Mouse (Mus musculus) layer of hippocampus, postnatal 25 days (tissue): ENCODE results near the gene Zfyve21. TPM values are rescaled to one million over a fixed set of nuclear protein-coding genes. Genes with fewer than 3 reads are reported as not detected.

ENCODE experiments used
- total RNA-seq, 2 experiments: library from RNA; stranded (reverse); gene quantifications; 2 replicates each; pipeline ENCODE4 v1.2.3; 2021

The Zfyve21 gene
- total RNA-seq, 2 experiments from 2014 or later: 21.6 to 21.7 TPM

Other genes with a start within 250 kb of the Zfyve21 start
- gene Mark3, start 239.6 kb upstream of the Zfyve21 start, total RNA-seq: 100 to 1,000 TPM; 103 to 116 TPM
- 1,000 to 10,000 TPM; 1,260 to 1,351 TPM for gene Ckb, start 141.8 kb upstream of the Zfyve21 start, total RNA-seq
- gene Trmt61a, start 136.1 kb upstream of the Zfyve21 start, total RNA-seq: 10 to 100 TPM; 17.1 to 19.7 TPM
- gene Bag5, start 100.9 kb upstream of the Zfyve21 start, total RNA-seq: 10 to 100 TPM; 46.7 to 54.1 TPM
- 10 to 100 TPM; 36.2 to 38.9 TPM for gene Apopt1, start 100.9 kb upstream of the Zfyve21 start, total RNA-seq
- gene Klc1, start 55.3 kb upstream of the Zfyve21 start, total RNA-seq: 100 to 1,000 TPM; 701 to 727 TPM
- 1 to 10 TPM; 4.2 to 4.6 TPM for gene Xrcc3, start 297 bp upstream of the Zfyve21 start, total RNA-seq
- gene Ppp1r13b, start 93.9 kb downstream of the Zfyve21 start, total RNA-seq: 10 to 100 TPM; 89.5 to 91.9 TPM
- gene Atp5mpl, start 152.8 kb downstream of the Zfyve21 start, total RNA-seq: 100 to 1,000 TPM; 374 to 410 TPM
- gene Tdrd9, start 157.4 kb downstream of the Zfyve21 start, total RNA-seq: under 1 TPM; 0.09 to 0.22 TPM
- gene Rd3l, start 167.1 kb downstream of the Zfyve21 start, total RNA-seq: not detected